Mouse (Mus musculus) cortical plate, adult 2 months (tissue): ENCODE data around the gene Tardbp.

Source experiments
- CTCF ChIP-seq: fragments of 200-500 bp; IDR thresholded peaks from 2 replicates; pipeline ENCODE4 v1.5.1; 2011; ENCODE audit warnings: mild to moderate bottlenecking, control low read depth, low read length; ENCODE audit not compliant: insufficient read depth; ENCODE audit errors: extremely low read depth
- POLR2A ChIP-seq: fragments of 200-500 bp; IDR thresholded peaks from 2 replicates; pipeline ENCODE4 v1.6.1; 2011; ENCODE audit warnings: mild to moderate bottlenecking, low read length, control low read depth; ENCODE audit not compliant: insufficient read depth; ENCODE audit errors: extremely low read depth

- TF ChIP-seq CTCF (no peak), POLR2A (no peak)
These were observed 13.1 kb downstream of the Tardbp start for GRCm38 (mm10) chr4:148613738-148614137.
